Comparison of ENCODE assay signal across 8 mouse cellular contexts in the genomic region with DNA sequence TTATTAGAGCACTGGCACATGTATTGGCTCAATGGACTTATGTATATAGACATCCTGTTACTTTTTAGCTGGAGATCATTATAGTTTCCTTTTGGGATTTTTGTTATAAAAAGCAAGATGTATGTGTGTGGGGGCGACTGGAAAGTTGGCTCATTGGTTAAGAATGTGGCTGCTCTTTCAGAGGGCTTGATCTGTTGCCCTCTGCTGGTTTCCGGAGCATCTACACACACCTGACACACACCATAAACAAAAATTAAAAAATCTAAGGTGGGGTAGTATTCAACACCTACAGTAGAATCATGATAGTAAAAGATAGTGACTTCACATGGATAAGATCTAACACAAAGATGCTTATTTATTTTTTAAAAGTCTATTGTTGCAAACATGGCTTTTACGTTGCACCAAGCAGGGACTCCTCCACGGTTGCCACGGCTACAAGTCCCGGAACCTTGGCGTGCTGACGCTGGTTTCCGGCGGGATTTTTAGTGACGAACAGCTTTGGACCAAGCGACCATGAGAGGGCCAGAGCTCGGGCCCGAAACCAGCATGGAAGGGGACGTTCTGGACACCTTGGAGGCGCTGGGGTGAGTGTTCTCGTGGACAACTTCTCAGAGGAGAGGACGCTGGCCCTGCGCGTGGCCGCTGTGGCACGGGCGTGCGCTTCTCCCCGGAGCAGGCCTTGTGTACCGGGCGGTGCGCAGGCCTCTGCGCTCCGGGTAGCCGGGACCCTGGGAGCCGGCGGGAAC. TPM values are rescaled to one million over a fixed set of nuclear protein-coding genes. Genes with fewer than 3 reads are reported as not detected.
DNase-seq lines count a peak whose midpoint lies in the region; ATAC-seq lines count a peak whose summit lies in the region.

A gene (plus strand): TSS at position 485 of the 746 bp plus-strand sequence.

- peak within 1 kb of the TSS; percentile 98 for H3K4me3 ChIP-seq in hindbrain, embryonic 15.5 days

- H3K9me3 ChIP-seq in hindbrain, embryonic 15.5 days = no peaks in the 10 kb centered on the region

- peak within 1 kb of the TSS; percentile 93 for H3K27ac ChIP-seq in hindbrain, embryonic 15.5 days (replicated peaks)

- no peaks in the 10 kb centered on the region for H3K36me3 ChIP-seq in hindbrain, embryonic 15.5 days

- H3K9ac ChIP-seq in hindbrain, embryonic 15.5 days = peak within 1 kb of the TSS; percentile 98

- DNase-seq in T-cell, adult 2 months (ENCODE audit: low spot score) = peak; percentile 88
- peak; percentile 88 to 95 for DNase-seq in cerebellum, postnatal 36 days
- peak; percentile 92 to 93 for DNase-seq in frontal cortex, postnatal 36 days (ENCODE audit: low spot score in 2 of 2)
- peak; percentile 79 for DNase-seq in left cerebral cortex, adult 11 months (ENCODE audit: low spot score)
- peak; percentile 91 to 93 for DNase-seq in lung, postnatal 4 days
- peak; percentile 92 for DNase-seq in retina, postnatal 7 days (ENCODE audit: low read depth, low spot score)
- peak; percentile 81 for DNase-seq in urinary bladder, adult 2 months (ENCODE audit: low spot score)

- H3K4me1 ChIP-seq in hindbrain, embryonic 15.5 days (replicated peaks) = peaks cover 18% of the 10 kb centered on the region

- peak within 1 kb of the TSS; percentile 64 for H3K4me2 ChIP-seq in hindbrain, embryonic 15.5 days

- peak; percentile 97 for ATAC-seq in hindbrain, embryonic 15.5 days (ENCODE audit: low FRiP score, low read depth)

- under 1% methylated on average over 33 of the region's 33 CpGs for WGBS in hindbrain, embryonic 15.5 days

- no peaks in the 10 kb centered on the region for H3K27me3 ChIP-seq in hindbrain, embryonic 15.5 days

RNA-seq across cellular contexts. Expression of the gene that starts here (rescaled TPM):
- 11.1 and 15.2 TPM in 2 replicates for polyA plus RNA-seq in hindbrain, embryonic 15.5 days (2015; fragmentation: Nextera tagmentation; extraction: Ambion mirVana)
- polyA plus RNA-seq in urinary bladder, adult 2 months (2012; rRNA removed) = 13.8 and 18.9 TPM in 2 replicates

Comparison
In these comparisons a context has a peak if more than half of its experiments do, and no peak if none do; other contexts are left out.
1. Peak in every context shown above with its lines: DNase-seq, ATAC-seq, H3K4me3 ChIP-seq and H3K27ac ChIP-seq.